Mouse (Mus musculus): ENCODE measurements at regions not wholly inside any gene's neighbourhood (a gene's known extent, or its start where the extent isn't known, plus 50 kb on each side); places are given as distances from the start of the nearest gene placed in this dataset.

DNA sequence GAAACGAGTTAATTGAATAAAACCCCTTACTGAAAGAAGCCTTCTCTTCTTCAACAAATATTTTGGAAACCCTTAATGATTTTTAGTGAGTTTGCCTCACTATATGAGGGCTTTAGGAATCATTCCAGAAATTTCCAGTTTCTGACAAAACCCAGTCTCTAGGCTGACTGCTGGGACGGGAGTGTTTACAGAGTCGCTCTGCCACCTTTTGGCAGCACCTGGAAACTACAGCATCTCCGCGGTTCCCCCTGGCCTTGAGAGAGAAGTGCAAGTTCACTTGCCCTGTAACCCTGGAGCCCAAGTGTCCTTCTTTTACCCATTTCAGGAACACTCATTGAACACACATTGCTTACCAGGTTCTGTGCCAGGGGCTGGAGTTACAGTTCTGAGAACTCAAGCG is 171.4 kb upstream of the Gpr101 start:
- TF ChIP-seq HCFC1 (IDR thresholded peaks at IDR 0.05; ENCODE audit: borderline replicate concordance, insufficient read depth, low read length) = no peak
- peak; percentile 10; the same call in 1 of the 2 replicates for TF ChIP-seq ZC3H11A (IDR thresholded peaks at IDR 0.05; ENCODE audit: borderline replicate concordance, low read depth, low read length)
- TF ChIP-seq MAFK (IDR thresholded peaks at IDR 0.05; ENCODE audit: insufficient read depth, low read depth, low read length) = no peak
- no peak for TF ChIP-seq ZNF384 (IDR thresholded peaks at IDR 0.05; ENCODE audit: low read depth, low read length)
